Mouse (Mus musculus) megakaryocyte, embryonic 14.5 days (primary cell): Measurements from ENCODE around the gene Higd2a.

Experiments
- FLI1 ChIP-seq: IDR thresholded peaks from 2 replicates; pipeline ENCODE4 v1.6.1; 2012; ENCODE audit warnings: low read length, inconsistent platforms, mixed read lengths
- GATA1 ChIP-seq: IDR thresholded peaks from 3 replicates; pipeline ENCODE4 v1.6.1; 2012; ENCODE audit warnings: mixed read lengths, low read length, inconsistent platforms, borderline replicate concordance

- no peak for TF ChIP-seq FLI1
- no peak for TF ChIP-seq GATA1
Measured at GRCm38 (mm10) chr13:54589996-54590951, at the start of gene Higd2a, which contains the start of gene Nop16.
